Mouse (Mus musculus) forelimb bud, embryonic 11.5 days (tissue): ENCODE measurements around the gene Rpf1.
A peak's percentile ranks its signal among the peaks of the same experiment; 100 is the strongest.

Experiments used
- DNase-seq: peaks from one replicate; pipeline ENCODE4 v3.0.0-alpha.2; 2012; ENCODE audit warnings: low read depth, low spot score

Gene Rpf1

GRCm38 (mm10) chr3:146520798-146521651 lies at the start of gene Rpf1:
Gene Rpf1, minus strand, starts transcription at chr3:146521429.
- peak; percentile 92 for DNase-seq

GRCm38 (mm10) chr3:146570939-146571338 lies 49.7 kb upstream of the Rpf1 start:
- DNase-seq, result no peak

GRCm38 (mm10) chr3:146570148-146570782 lies 49.0 kb upstream of the Rpf1 start, which contains the start of gene Uox:
Gene Uox, plus strand, starts transcription at chr3:146570426.
- no peak for DNase-seq

- DNase-seq, result no peak
Measured at GRCm38 (mm10) chr3:146569594-146569993, 48.4 kb upstream of the Rpf1 start.

- no peak for DNase-seq
Measured at GRCm38 (mm10) chr3:146567884-146568530, 46.8 kb upstream of the Rpf1 start.

- no peak for DNase-seq
Measured at GRCm38 (mm10) chr3:146567366-146567765, 46.1 kb upstream of the Rpf1 start.

GRCm38 (mm10) chr3:146565065-146565411 lies 43.8 kb upstream of the Rpf1 start:
- no peak for DNase-seq

GRCm38 (mm10) chr3:146564268-146565064 lies 43.2 kb upstream of the Rpf1 start:
- DNase-seq, result peak; percentile 77

GRCm38 (mm10) chr3:146562936-146563335 lies 41.7 kb upstream of the Rpf1 start:
- DNase-seq, result no peak

GRCm38 (mm10) chr3:146557507-146557906 lies 36.3 kb upstream of the Rpf1 start:
- no peak for DNase-seq

GRCm38 (mm10) chr3:146556567-146556966 lies 35.3 kb upstream of the Rpf1 start:
- no peak for DNase-seq

- no peak for DNase-seq
Measured at GRCm38 (mm10) chr3:146554816-146555215, 33.6 kb upstream of the Rpf1 start.

GRCm38 (mm10) chr3:146543632-146544031 lies 22.4 kb upstream of the Rpf1 start:
- no peak for DNase-seq

- no peak for DNase-seq
Measured at GRCm38 (mm10) chr3:146540521-146541273, 19.5 kb upstream of the Rpf1 start.

GRCm38 (mm10) chr3:146534986-146535385 lies 13.8 kb upstream of the Rpf1 start:
- DNase-seq, result no peak

GRCm38 (mm10) chr3:146528335-146528734 lies 7.1 kb upstream of the Rpf1 start:
- no peak for DNase-seq

GRCm38 (mm10) chr3:146521652-146522020 lies 407 bp upstream of the Rpf1 start:
- no peak for DNase-seq

GRCm38 (mm10) chr3:146520226-146520797 lies 917 bp downstream of the Rpf1 start:
- DNase-seq, result no peak

GRCm38 (mm10) chr3:146506711-146507110 lies 14.5 kb downstream of the Rpf1 start:
- DNase-seq, result no peak

- DNase-seq, result no peak
Measured at GRCm38 (mm10) chr3:146501601-146502123, 19.6 kb downstream of the Rpf1 start.
